In genomic region chr2:26639083-26639482, GRCm38 (mm10) we compare ENCODE assay signal across 8 mouse cellular contexts. TPM values are rescaled to one million over a fixed set of nuclear protein-coding genes. Genes with fewer than 3 reads are reported as not detected.
DNase-seq lines count a peak whose midpoint lies in the region; ATAC-seq lines count a peak whose summit lies in the region.

No protein-coding gene starts in this region.

- peak overlapping the region; percentile 98 for H3K9ac ChIP-seq in neural tube, embryonic 11.5 days (ENCODE audit: low read length)
- peak overlapping the region; percentile 97 for H3K9ac ChIP-seq in limb, embryonic 13.5 days
- H3K9ac ChIP-seq in midbrain, embryonic 13.5 days (replicated peaks) = peak overlapping the region; percentile 88

- H3K9me3 ChIP-seq in neural tube, embryonic 11.5 days (ENCODE audit: control insufficient read depth, low read length) = no peaks in the 10 kb centered on the region
- no peaks in the 10 kb centered on the region for H3K9me3 ChIP-seq in limb, embryonic 13.5 days
- H3K9me3 ChIP-seq in midbrain, embryonic 13.5 days = no peaks in the 10 kb centered on the region

- no peaks in the 10 kb centered on the region for H3K27me3 ChIP-seq in neural tube, embryonic 11.5 days (ENCODE audit: control insufficient read depth, insufficient read depth, low read length)
- no peaks in the 10 kb centered on the region for H3K27me3 ChIP-seq in limb, embryonic 13.5 days
- no peaks in the 10 kb centered on the region for H3K27me3 ChIP-seq in midbrain, embryonic 13.5 days

- H3K4me1 ChIP-seq in neural tube, embryonic 11.5 days (ENCODE audit: control insufficient read depth, insufficient read depth, low read length) = peaks cover 11% of the 10 kb centered on the region
- peaks cover 33% of the 10 kb centered on the region for H3K4me1 ChIP-seq in limb, embryonic 13.5 days
- peaks cover 42% of the 10 kb centered on the region for H3K4me1 ChIP-seq in midbrain, embryonic 13.5 days (replicated peaks)

- H3K36me3 ChIP-seq in neural tube, embryonic 11.5 days (ENCODE audit: control insufficient read depth, insufficient read depth, low read length) = peaks cover 9% of the 10 kb centered on the region
- peaks cover 48% of the 10 kb centered on the region for H3K36me3 ChIP-seq in limb, embryonic 13.5 days
- peaks cover 42% of the 10 kb centered on the region for H3K36me3 ChIP-seq in midbrain, embryonic 13.5 days

- peak; percentile 47 for DNase-seq in neural tube, embryonic 11.5 days (ENCODE audit: low spot score)
- no peak for DNase-seq in neural tube, embryonic 10.5 days (ENCODE audit: extremely low spot score, low spot score)
- DNase-seq in embryo, embryonic 9.5 days (ENCODE audit: extremely low spot score) = peak; percentile 51
- DNase-seq in heart, postnatal 4 days = peak; percentile 57
- DNase-seq in thymus, postnatal 14 days = peak; percentile 81
- DNase-seq in right cerebral cortex, postnatal 14 days = no peak

- H3K27ac ChIP-seq in neural tube, embryonic 11.5 days (ENCODE audit: low read depth, low read length) = no peak overlapping the region
- H3K27ac ChIP-seq in limb, embryonic 13.5 days = 0 out of 2 replicates have a peak overlapping the region, but pooled peaks have one; percentile 11
- peak overlapping the region; percentile 54; the same call in 1 of the 2 replicates for H3K27ac ChIP-seq in midbrain, embryonic 13.5 days

- WGBS in neural tube, embryonic 11.5 days = 15% methylated on average over 8 of the region's 8 CpGs
- WGBS in limb, embryonic 13.5 days = 5% methylated on average over 8 of the region's 8 CpGs
- WGBS in midbrain, embryonic 13.5 days = 12% methylated on average over 8 of the region's 8 CpGs

- ATAC-seq in neural tube, embryonic 11.5 days (ENCODE audit: insufficient read depth, low FRiP score, low TSS enrichment) = no peak
- no peak for ATAC-seq in limb, embryonic 13.5 days (ENCODE audit: low FRiP score, low read depth)
- ATAC-seq in midbrain, embryonic 13.5 days = peak; percentile 24; the same call in 1 of the 2 replicates

- peak overlapping the region; percentile 52 for H3K4me2 ChIP-seq in neural tube, embryonic 11.5 days (ENCODE audit: low read depth)
- H3K4me2 ChIP-seq in limb, embryonic 13.5 days (replicated peaks) = peak overlapping the region; percentile 86
- H3K4me2 ChIP-seq in midbrain, embryonic 13.5 days (replicated peaks) = peak overlapping the region; percentile 86

- peak overlapping the region; percentile 97 for H3K4me3 ChIP-seq in neural tube, embryonic 11.5 days (ENCODE audit: low read depth, low read length)
- peak overlapping the region; percentile 82 for H3K4me3 ChIP-seq in limb, embryonic 13.5 days
- H3K4me3 ChIP-seq in midbrain, embryonic 13.5 days (replicated peaks) = peak overlapping the region; percentile 67

RNA-seq across cellular contexts. Expression of gene Fam69b, which starts 10.8 kb away (rescaled TPM):
- 43.7 and 50.3 TPM in 2 replicates for polyA plus RNA-seq in neural tube, embryonic 11.5 days (2014; fragmentation: Nextera tagmentation; extraction: Ambion mirVana)
- total RNA-seq in heart, postnatal 4 days (2021) = 1 to 10 TPM; 6.1 to 7.0 TPM
- polyA plus RNA-seq in limb, embryonic 13.5 days (2015; fragmentation: Nextera tagmentation; extraction: Ambion mirVana) = 61.0 and 61.5 TPM in 2 replicates
- 112 and 118 TPM in 2 replicates for polyA plus RNA-seq in midbrain, embryonic 13.5 days (2015; fragmentation: Nextera tagmentation; extraction: Ambion mirVana)

RNA-seq across cellular contexts. Expression of gene Lcn4, which starts 32.0 kb away (rescaled TPM):
- not detected in 2 replicates for polyA plus RNA-seq in neural tube, embryonic 11.5 days (2014; fragmentation: Nextera tagmentation; extraction: Ambion mirVana)
- total RNA-seq in heart, postnatal 4 days (2021) = not detected
- not detected in 2 replicates for polyA plus RNA-seq in limb, embryonic 13.5 days (2015; fragmentation: Nextera tagmentation; extraction: Ambion mirVana)
- polyA plus RNA-seq in midbrain, embryonic 13.5 days (2015; fragmentation: Nextera tagmentation; extraction: Ambion mirVana) = not detected in 2 replicates

RNA-seq across cellular contexts. Expression of gene Agpat2, which starts 34.9 kb away (rescaled TPM):
- 6.8 and 7.5 TPM in 2 replicates for polyA plus RNA-seq in neural tube, embryonic 11.5 days (2014; fragmentation: Nextera tagmentation; extraction: Ambion mirVana)
- 10 to 100 TPM; 23.9 to 25.4 TPM for total RNA-seq in heart, postnatal 4 days (2021)
- polyA plus RNA-seq in limb, embryonic 13.5 days (2015; fragmentation: Nextera tagmentation; extraction: Ambion mirVana) = 23.1 and 24.6 TPM in 2 replicates
- polyA plus RNA-seq in midbrain, embryonic 13.5 days (2015; fragmentation: Nextera tagmentation; extraction: Ambion mirVana) = 4.0 and 5.3 TPM in 2 replicates

RNA-seq across cellular contexts. Expression of gene Gm20532, which starts 52.6 kb away (rescaled TPM):
- polyA plus RNA-seq in neural tube, embryonic 11.5 days (2014; fragmentation: Nextera tagmentation; extraction: Ambion mirVana) = not detected in 2 replicates
- total RNA-seq in heart, postnatal 4 days (2021) = not detected
- polyA plus RNA-seq in limb, embryonic 13.5 days (2015; fragmentation: Nextera tagmentation; extraction: Ambion mirVana) = not detected in 2 replicates
- not detected in 2 replicates for polyA plus RNA-seq in midbrain, embryonic 13.5 days (2015; fragmentation: Nextera tagmentation; extraction: Ambion mirVana)

RNA-seq across cellular contexts. Expression of gene Egfl7, which starts 59.3 kb away (rescaled TPM):
- 68.5 and 75.7 TPM in 2 replicates for polyA plus RNA-seq in neural tube, embryonic 11.5 days (2014; fragmentation: Nextera tagmentation; extraction: Ambion mirVana)
- 100 to 1,000 TPM; 317 to 343 TPM for total RNA-seq in heart, postnatal 4 days (2021)
- polyA plus RNA-seq in limb, embryonic 13.5 days (2015; fragmentation: Nextera tagmentation; extraction: Ambion mirVana) = 103 and 105 TPM in 2 replicates
- 44.9 and 55.9 TPM in 2 replicates for polyA plus RNA-seq in midbrain, embryonic 13.5 days (2015; fragmentation: Nextera tagmentation; extraction: Ambion mirVana)

Comparison
In these comparisons a context has a peak if more than half of its experiments do, and no peak if none do; other contexts are left out.
1. DNase-seq: peak in neural tube, embryonic 11.5 days (single experiment), embryo, embryonic 9.5 days (single experiment), heart, postnatal 4 days (single experiment) and thymus, postnatal 14 days (single experiment); none in neural tube, embryonic 10.5 days (single experiment) and right cerebral cortex, postnatal 14 days (single experiment).
2. Peak in every context shown above with its lines, with median percentiles within 50 percentile points of each other: H3K4me2 ChIP-seq, H3K4me3 ChIP-seq and H3K9ac ChIP-seq.